Mouse (Mus musculus) small intestine, adult 2 months (tissue): ENCODE measurements at regions not wholly inside any gene's neighbourhood (a gene's known extent, or its start where the extent isn't known, plus 50 kb on each side); places are given as distances from the start of the nearest gene placed in this dataset.

ENCODE experiments used
- H3K27ac ChIP-seq: fragments of 200-500 bp; 2 replicates; pipeline ENCODE4 v1.5.1; 2012; ENCODE audit warnings: low read depth, low read length, control low read depth, inconsistent platforms; ENCODE audit not compliant: insufficient read depth
- H3K27me3 ChIP-seq: fragments of 200-500 bp; 2 replicates; pipeline ENCODE4 v1.6.1; 2012; ENCODE audit warnings: mild to moderate bottlenecking, moderate library complexity, low read length, inconsistent platforms; ENCODE audit not compliant: control insufficient read depth, insufficient read depth
- H3K36me3 ChIP-seq: fragments of 200-500 bp; 2 replicates; pipeline ENCODE4 v1.6.1; 2012; ENCODE audit warnings: mild to moderate bottlenecking, low read length, control low read depth, inconsistent platforms; ENCODE audit not compliant: control insufficient read depth, insufficient read depth
- H3K4me1 ChIP-seq: fragments of 200-500 bp; 2 replicates; pipeline ENCODE4 v1.6.1; 2012; ENCODE audit warnings: low read length, inconsistent platforms, mixed read lengths; ENCODE audit not compliant: control insufficient read depth, insufficient read depth, insufficient read length
- H3K4me3 ChIP-seq: fragments of 200-500 bp; 2 replicates; pipeline ENCODE4 v1.5.1; 2012; ENCODE audit warnings: low read depth, mild to moderate bottlenecking, control low read depth, inconsistent platforms, low read length, moderate library complexity
- CTCF ChIP-seq: fragments of 200-500 bp; IDR thresholded peaks from 2 replicates; pipeline ENCODE4 v1.5.1; 2012; ENCODE audit warnings: low read depth, mild to moderate bottlenecking, control low read depth, inconsistent platforms, low read length, moderate library complexity, mixed read lengths; ENCODE audit not compliant: insufficient replicate concordance, insufficient read length; ENCODE audit errors: extremely low read depth
- POLR2A ChIP-seq: fragments of 200-500 bp; IDR thresholded peaks from 2 replicates; pipeline ENCODE4 v1.6.1; 2012; ENCODE audit warnings: low read depth, mild to moderate bottlenecking, control low read depth, inconsistent platforms, low read length, moderate library complexity
- WGBS: fragments of 180-500 bp; shearing (Covaris S2); methylation state at CpG from one replicate; pipeline ENCODE4 v1.1.7; 2018; 5-methylcytosine and 5-hydroxymethylcytosine counted together

GRCm38 (mm10) chr8:12087192-12087800, 191.3 kb upstream of the A230072I06Rik start:
- H3K27me3 ChIP-seq = no peaks in the 10 kb centered on the region
- H3K4me1 ChIP-seq = peaks cover 2% of the 10 kb centered on the region; the same call in 1 of the 2 replicates
- 92% methylated on average over 10 of the region's 10 CpGs for WGBS
- no peak overlapping the region for H3K27ac ChIP-seq
- H3K36me3 ChIP-seq = no peaks in the 10 kb centered on the region
- no peak overlapping the region for H3K4me3 ChIP-seq
- TF ChIP-seq POLR2A (no peak), CTCF (no peak)

GRCm38 (mm10) chr8:12100145-12100544, 178.5 kb upstream of the A230072I06Rik start:
- WGBS = 19% methylated on average over 8 of the region's 8 CpGs
- H3K27me3 ChIP-seq = no peaks in the 10 kb centered on the region
- TF ChIP-seq CTCF = no peak
- TF ChIP-seq POLR2A = no peak

GRCm38 (mm10) chr8:12103296-12103695, 175.3 kb upstream of the A230072I06Rik start:
- H3K27me3 ChIP-seq = no peaks in the 10 kb centered on the region
- WGBS = 89% methylated on average over 4 of the region's 4 CpGs
- TF ChIP-seq POLR2A (no peak), CTCF (no peak)

More at GRCm38 (mm10) chr8:12100145-12100544, 178.5 kb upstream of the A230072I06Rik start:
- H3K4me1 ChIP-seq = no peaks in the 10 kb centered on the region; the same call in 1 of the 2 replicates
- H3K36me3 ChIP-seq = no peaks in the 10 kb centered on the region
- no peak overlapping the region for H3K27ac ChIP-seq
- no peak overlapping the region for H3K4me3 ChIP-seq

GRCm38 (mm10) chr8:12105106-12105901, 173.3 kb upstream of the A230072I06Rik start:
- no peaks in the 10 kb centered on the region for H3K36me3 ChIP-seq
- H3K4me1 ChIP-seq = no peaks in the 10 kb centered on the region; the same call in 1 of the 2 replicates
- WGBS = 68% methylated on average over 15 of the region's 15 CpGs
- TF ChIP-seq CTCF (no peak), POLR2A (no peak)
- no peak overlapping the region for H3K27ac ChIP-seq
- no peaks in the 10 kb centered on the region for H3K27me3 ChIP-seq
- H3K4me3 ChIP-seq = no peak overlapping the region

More at GRCm38 (mm10) chr8:12103296-12103695, 175.3 kb upstream of the A230072I06Rik start:
- no peaks in the 10 kb centered on the region for H3K36me3 ChIP-seq
- no peak overlapping the region for H3K4me3 ChIP-seq
- no peak overlapping the region for H3K27ac ChIP-seq
- H3K4me1 ChIP-seq = no peaks in the 10 kb centered on the region; the same call in 1 of the 2 replicates

GRCm38 (mm10) chr8:12108578-12108977, 170.0 kb upstream of the A230072I06Rik start:
- 50% methylated on average over 5 of the region's 5 CpGs for WGBS
- Histone ChIP-seq H3K27ac (no peak overlapping the region), H3K27me3 (no peaks in the 10 kb centered on the region)

DNA sequence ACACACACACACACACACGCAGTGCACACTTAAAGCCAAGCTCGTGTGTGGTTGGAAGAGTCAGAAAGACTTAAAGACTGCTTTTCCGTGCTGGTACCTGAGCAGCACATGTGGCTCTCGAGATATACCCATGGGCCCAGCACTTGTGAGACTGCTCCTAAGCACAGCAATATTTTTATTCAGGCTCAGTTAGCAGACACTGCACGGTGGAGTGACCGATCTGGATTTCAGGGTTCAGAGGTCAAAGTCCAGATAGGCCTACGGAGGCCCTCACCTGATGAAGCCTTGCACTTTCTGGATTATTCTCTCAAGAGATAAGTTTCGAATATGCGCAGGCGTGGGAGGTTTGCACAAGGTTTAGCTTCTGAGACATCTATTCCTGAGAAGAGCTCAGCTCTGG, 167.0 kb upstream of the A230072I06Rik start:
- Histone ChIP-seq H3K36me3 (no peaks in the 10 kb centered on the region), H3K27ac (no peak overlapping the region), H3K27me3 (no peaks in the 10 kb centered on the region), H3K4me3 (no peak overlapping the region), H3K4me1 (no peaks in the 10 kb centered on the region)
- TF ChIP-seq POLR2A (no peak), CTCF (no peak)
- 47% methylated on average over 10 of the region's 10 CpGs for WGBS

More at GRCm38 (mm10) chr8:12108578-12108977, 170.0 kb upstream of the A230072I06Rik start:
- Histone ChIP-seq H3K4me3 (no peak overlapping the region), H3K4me1 (no peaks in the 10 kb centered on the region), H3K36me3 (no peaks in the 10 kb centered on the region)
- TF ChIP-seq POLR2A = no peak
- TF ChIP-seq CTCF = no peak

- H3K36me3 ChIP-seq = no peaks in the 10 kb centered on the region
- no peak for TF ChIP-seq POLR2A
- TF ChIP-seq CTCF = no peak
- WGBS = 36% methylated on average over 8 of the region's 8 CpGs
- no peak overlapping the region for H3K4me3 ChIP-seq
- H3K27ac ChIP-seq = no peak overlapping the region
- H3K27me3 ChIP-seq = no peaks in the 10 kb centered on the region
- no peaks in the 10 kb centered on the region for H3K4me1 ChIP-seq
Observed at GRCm38 (mm10) chr8:12113023-12113422, 165.6 kb upstream of the A230072I06Rik start.
